Mouse (Mus musculus): ENCODE measurements around the gene Cdc42ep4. TPM values are rescaled to one million over a fixed set of nuclear protein-coding genes. Genes with fewer than 3 reads are reported as not detected.

The Cdc42ep4 gene
- polyA plus RNA-seq, 1 experiment from 2014 or later, result 59.7 TPM

DNA sequence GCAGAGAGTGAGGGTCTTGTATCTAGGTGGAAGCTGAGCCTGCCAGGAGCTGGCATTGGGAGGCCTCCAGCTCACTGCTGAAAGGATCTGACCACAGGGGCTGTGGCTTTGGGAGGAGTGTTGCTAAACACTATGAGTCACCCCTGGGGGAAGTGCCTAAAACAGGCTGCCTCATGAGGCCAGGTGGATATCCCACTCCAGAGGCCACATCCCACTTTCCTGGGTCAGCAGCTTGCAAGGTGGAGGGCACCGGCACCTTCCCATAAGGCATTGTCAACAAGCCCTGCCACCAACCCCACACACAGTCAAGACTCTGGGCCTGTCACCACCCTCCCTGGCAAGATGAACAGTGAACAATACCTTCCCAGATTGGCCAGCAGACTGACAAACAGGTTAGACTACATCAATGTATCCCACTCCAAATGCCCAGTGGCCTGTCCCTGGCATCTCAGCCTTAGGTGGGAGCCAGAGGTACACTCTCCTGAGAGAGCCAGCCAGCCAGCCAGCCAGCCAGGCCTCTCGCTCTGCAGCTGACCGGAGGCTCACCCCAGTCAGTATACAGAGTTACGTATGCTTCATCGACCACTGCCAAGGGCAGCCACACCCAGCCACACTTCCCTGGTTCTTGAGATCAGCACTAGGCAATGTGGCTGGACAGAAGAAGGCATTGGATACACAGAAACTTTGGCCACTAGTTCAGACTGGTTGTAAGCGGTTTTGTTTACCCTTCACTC, 17.9 kb downstream of the Cdc42ep4 start:
- 36% methylated on average over 6 of the region's 6 CpGs for WGBS
- ATAC-seq (ENCODE audit: insufficient read depth, low FRiP score), result peak; percentile 88
- Histone ChIP-seq H3K4me3 (replicated peaks; ENCODE audit: low read length) (no peak overlapping the region), H3K9ac (ENCODE audit: low read length) (peak overlapping the region; percentile 50; the same call in 1 of the 2 replicates), H3K9me3 (replicated peaks; ENCODE audit: control insufficient read depth, low read length) (no peaks in the 10 kb centered on the region), H3K4me1 (ENCODE audit: control insufficient read depth, insufficient read depth, low read length) (peaks cover 83% of the 10 kb centered on the region), H3K27ac (ENCODE audit: low read length) (peak overlapping the region; percentile 92), H3K4me2 (ENCODE audit: low read depth, low read length) (peak overlapping the region; percentile 24; the same call in 1 of the 2 replicates), H3K27me3 (ENCODE audit: control insufficient read depth, insufficient read depth, low read length) (no peaks in the 10 kb centered on the region), H3K36me3 (ENCODE audit: control insufficient read depth, insufficient read depth, low read length) (peaks cover 9% of the 10 kb centered on the region)

DNA sequence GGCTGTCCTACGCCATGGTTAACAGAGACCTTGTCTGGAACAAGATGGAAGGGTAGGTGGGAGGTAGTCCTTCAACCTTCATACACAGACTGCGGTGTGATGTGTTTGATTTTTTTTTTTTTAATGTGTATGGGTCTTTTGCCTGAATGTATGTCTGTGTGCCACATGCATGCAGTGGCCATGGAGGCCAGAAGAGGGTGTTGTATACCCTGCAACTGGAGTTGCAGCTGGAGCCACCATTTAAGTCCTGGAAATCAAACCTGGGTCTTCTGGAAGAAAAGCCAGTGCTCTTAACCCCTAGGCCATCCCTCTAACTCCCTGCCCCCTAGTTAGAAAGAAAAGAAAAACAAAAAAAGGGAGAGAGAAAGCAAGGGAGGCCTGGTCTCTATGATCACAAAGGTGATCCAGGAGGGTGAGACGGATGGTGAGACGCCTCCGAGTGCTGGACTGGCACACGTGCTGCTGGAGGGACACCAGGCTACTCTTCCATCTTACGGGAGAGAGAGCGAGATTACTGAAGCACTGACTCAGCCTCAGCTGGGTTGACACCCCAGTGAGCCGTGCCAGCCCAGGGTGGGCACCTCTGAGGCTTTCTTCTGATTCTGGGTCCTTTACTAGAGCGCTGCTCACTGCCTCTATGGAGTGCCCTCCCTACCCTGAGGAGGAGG, 19.6 kb downstream of the Cdc42ep4 start:
- H3K27me3 ChIP-seq (ENCODE audit: control insufficient read depth, insufficient read depth, low read length), result no peaks in the 10 kb centered on the region
- H3K9me3 ChIP-seq (replicated peaks; ENCODE audit: control insufficient read depth, low read length), result no peaks in the 10 kb centered on the region
- ATAC-seq (ENCODE audit: insufficient read depth, low FRiP score), result no peak
- WGBS, result 85% methylated on average over 10 of the region's 10 CpGs
- H3K36me3 ChIP-seq (ENCODE audit: control insufficient read depth, insufficient read depth, low read length), result peaks cover 25% of the 10 kb centered on the region
- peaks cover 82% of the 10 kb centered on the region for H3K4me1 ChIP-seq (ENCODE audit: control insufficient read depth, insufficient read depth, low read length)
- no peak overlapping the region for H3K4me2 ChIP-seq (ENCODE audit: low read depth, low read length)
- 0 out of 2 replicates have a peak overlapping the region, but pooled peaks have one; percentile 10 for H3K9ac ChIP-seq (ENCODE audit: low read length)
- H3K4me3 ChIP-seq (replicated peaks; ENCODE audit: low read length), result no peak overlapping the region
- H3K27ac ChIP-seq (ENCODE audit: low read length), result peak overlapping the region; percentile 92; the same call in 1 of the 2 replicates

DNA sequence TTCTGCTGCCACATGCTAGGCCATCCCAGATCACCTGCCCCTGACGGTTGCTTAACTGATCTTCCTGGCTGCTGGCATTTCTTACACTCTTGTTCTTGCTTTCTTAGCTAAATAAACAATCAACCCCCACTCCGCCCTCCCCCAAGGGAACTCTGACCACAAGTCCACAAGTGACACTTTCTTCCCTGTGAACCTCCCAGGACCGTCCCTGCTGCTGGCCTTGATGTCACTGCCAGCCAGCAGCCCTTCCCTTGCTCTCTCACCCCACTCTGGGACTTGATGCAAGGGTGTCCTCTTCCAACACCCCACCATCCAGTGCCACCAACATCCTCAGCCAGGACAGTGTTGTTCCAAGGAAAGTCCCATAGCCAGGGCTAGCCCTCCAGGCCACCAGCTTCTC, 20.8 kb downstream of the Cdc42ep4 start:
- no peak overlapping the region for H3K4me3 ChIP-seq (replicated peaks; ENCODE audit: low read length)
- no peak overlapping the region for H3K27ac ChIP-seq (ENCODE audit: low read length)
- no peaks in the 10 kb centered on the region for H3K9me3 ChIP-seq (replicated peaks; ENCODE audit: control insufficient read depth, low read length)
- no peak overlapping the region for H3K4me2 ChIP-seq (ENCODE audit: low read depth, low read length)
- H3K4me1 ChIP-seq (ENCODE audit: control insufficient read depth, insufficient read depth, low read length), result peaks cover 78% of the 10 kb centered on the region
- H3K9ac ChIP-seq (ENCODE audit: low read length), result no peak overlapping the region
- no peaks in the 10 kb centered on the region for H3K27me3 ChIP-seq (ENCODE audit: control insufficient read depth, insufficient read depth, low read length)
- no peak for ATAC-seq (ENCODE audit: insufficient read depth, low FRiP score)
- H3K36me3 ChIP-seq (ENCODE audit: control insufficient read depth, insufficient read depth, low read length), result peaks cover 30% of the 10 kb centered on the region
- 49% methylated on average over 3 of the region's 3 CpGs for WGBS

DNA sequence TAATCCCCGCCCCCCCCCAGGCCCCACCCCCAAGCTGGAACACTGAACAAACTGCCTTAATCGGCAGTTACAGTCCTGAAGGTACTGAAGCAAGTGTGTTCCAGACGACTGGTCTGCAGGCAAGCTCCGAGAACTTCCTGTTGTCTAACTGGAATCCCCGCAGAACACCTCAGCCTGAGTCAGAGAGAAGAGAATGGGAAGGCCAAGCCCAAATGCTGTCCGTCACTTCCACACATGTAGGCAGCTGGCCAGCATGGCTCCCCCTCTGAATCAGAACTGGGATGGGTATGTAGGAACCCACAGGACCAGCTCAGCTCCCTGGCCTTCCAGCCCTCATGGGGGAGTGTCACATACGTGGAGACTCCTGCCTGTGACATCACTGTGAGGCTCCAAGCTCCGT, 21.8 kb downstream of the Cdc42ep4 start:
- Histone ChIP-seq H3K27me3 (ENCODE audit: control insufficient read depth, insufficient read depth, low read length) (no peaks in the 10 kb centered on the region), H3K36me3 (ENCODE audit: control insufficient read depth, insufficient read depth, low read length) (peaks cover 30% of the 10 kb centered on the region), H3K27ac (ENCODE audit: low read length) (peak overlapping the region; percentile 37), H3K9me3 (replicated peaks; ENCODE audit: control insufficient read depth, low read length) (no peaks in the 10 kb centered on the region), H3K4me1 (ENCODE audit: control insufficient read depth, insufficient read depth, low read length) (peaks cover 73% of the 10 kb centered on the region), H3K4me2 (ENCODE audit: low read depth, low read length) (no peak overlapping the region), H3K4me3 (replicated peaks; ENCODE audit: low read length) (no peak overlapping the region), H3K9ac (ENCODE audit: low read length) (no peak overlapping the region; the same call in 1 of the 2 replicates)
- 50% methylated on average over 8 of the region's 8 CpGs for WGBS
- no peak for ATAC-seq (ENCODE audit: insufficient read depth, low FRiP score)

DNA sequence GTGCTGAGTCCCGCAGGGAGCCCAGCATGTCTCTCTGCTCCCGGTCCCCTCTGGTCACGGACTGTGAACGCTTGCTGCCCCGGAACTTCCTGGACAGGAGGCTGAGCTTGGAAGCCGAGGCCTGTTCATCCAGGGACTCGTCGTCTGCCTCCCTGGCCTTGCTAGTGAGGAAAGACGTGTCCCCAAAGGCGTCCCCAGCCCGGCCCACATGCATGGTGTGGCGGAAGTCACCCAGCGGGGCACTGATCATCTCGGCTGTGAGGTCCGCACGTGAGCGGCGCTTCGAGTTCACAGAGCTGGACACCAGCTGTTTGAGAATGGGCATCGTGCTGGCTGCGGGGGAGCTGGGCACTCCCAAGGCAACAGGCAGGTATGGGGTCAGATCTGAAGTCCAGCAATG, 22.4 kb downstream of the Cdc42ep4 start:
- Histone ChIP-seq H3K4me1 (ENCODE audit: control insufficient read depth, insufficient read depth, low read length) (peaks cover 67% of the 10 kb centered on the region), H3K36me3 (ENCODE audit: control insufficient read depth, insufficient read depth, low read length) (peaks cover 30% of the 10 kb centered on the region), H3K4me2 (ENCODE audit: low read depth, low read length) (no peak overlapping the region), H3K4me3 (replicated peaks; ENCODE audit: low read length) (no peak overlapping the region), H3K27me3 (ENCODE audit: control insufficient read depth, insufficient read depth, low read length) (no peaks in the 10 kb centered on the region), H3K9me3 (replicated peaks; ENCODE audit: control insufficient read depth, low read length) (no peaks in the 10 kb centered on the region), H3K9ac (ENCODE audit: low read length) (no peak overlapping the region), H3K27ac (ENCODE audit: low read length) (peak overlapping the region; percentile 31; the same call in 1 of the 2 replicates)
- WGBS, result 88% methylated on average over 21 of the region's 21 CpGs
- ATAC-seq (ENCODE audit: insufficient read depth, low FRiP score), result no peak

DNA sequence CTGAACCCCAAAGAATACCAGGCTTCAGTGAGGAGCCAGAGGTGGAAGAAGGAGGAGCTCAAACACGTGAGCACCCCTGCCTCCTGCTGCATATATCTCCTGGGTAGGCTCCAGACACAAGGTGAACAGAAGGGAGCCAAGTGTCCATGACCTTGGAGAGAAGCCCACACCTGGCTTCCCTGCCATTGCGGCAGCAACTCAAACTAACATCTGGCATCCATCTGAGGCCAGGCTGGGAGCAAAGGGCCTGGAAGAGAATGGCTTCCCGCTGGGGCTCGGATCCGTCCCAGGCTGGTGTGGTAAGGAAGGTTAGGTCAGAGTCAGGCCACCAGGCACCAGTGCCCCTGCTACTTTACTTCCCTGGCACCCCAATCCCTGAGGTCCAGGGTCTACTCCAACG, 23.7 kb downstream of the Cdc42ep4 start:
- Histone ChIP-seq H3K4me3 (replicated peaks; ENCODE audit: low read length) (no peak overlapping the region), H3K4me2 (ENCODE audit: low read depth, low read length) (no peak overlapping the region), H3K36me3 (ENCODE audit: control insufficient read depth, insufficient read depth, low read length) (peaks cover 30% of the 10 kb centered on the region), H3K9ac (ENCODE audit: low read length) (no peak overlapping the region), H3K27me3 (ENCODE audit: control insufficient read depth, insufficient read depth, low read length) (no peaks in the 10 kb centered on the region), H3K4me1 (ENCODE audit: control insufficient read depth, insufficient read depth, low read length) (peaks cover 54% of the 10 kb centered on the region), H3K27ac (ENCODE audit: low read length) (peak overlapping the region; percentile 21; the same call in 1 of the 2 replicates), H3K9me3 (replicated peaks; ENCODE audit: control insufficient read depth, low read length) (no peaks in the 10 kb centered on the region)
- ATAC-seq (ENCODE audit: insufficient read depth, low FRiP score), result no peak
- 59% methylated on average over 6 of the region's 6 CpGs for WGBS

DNA sequence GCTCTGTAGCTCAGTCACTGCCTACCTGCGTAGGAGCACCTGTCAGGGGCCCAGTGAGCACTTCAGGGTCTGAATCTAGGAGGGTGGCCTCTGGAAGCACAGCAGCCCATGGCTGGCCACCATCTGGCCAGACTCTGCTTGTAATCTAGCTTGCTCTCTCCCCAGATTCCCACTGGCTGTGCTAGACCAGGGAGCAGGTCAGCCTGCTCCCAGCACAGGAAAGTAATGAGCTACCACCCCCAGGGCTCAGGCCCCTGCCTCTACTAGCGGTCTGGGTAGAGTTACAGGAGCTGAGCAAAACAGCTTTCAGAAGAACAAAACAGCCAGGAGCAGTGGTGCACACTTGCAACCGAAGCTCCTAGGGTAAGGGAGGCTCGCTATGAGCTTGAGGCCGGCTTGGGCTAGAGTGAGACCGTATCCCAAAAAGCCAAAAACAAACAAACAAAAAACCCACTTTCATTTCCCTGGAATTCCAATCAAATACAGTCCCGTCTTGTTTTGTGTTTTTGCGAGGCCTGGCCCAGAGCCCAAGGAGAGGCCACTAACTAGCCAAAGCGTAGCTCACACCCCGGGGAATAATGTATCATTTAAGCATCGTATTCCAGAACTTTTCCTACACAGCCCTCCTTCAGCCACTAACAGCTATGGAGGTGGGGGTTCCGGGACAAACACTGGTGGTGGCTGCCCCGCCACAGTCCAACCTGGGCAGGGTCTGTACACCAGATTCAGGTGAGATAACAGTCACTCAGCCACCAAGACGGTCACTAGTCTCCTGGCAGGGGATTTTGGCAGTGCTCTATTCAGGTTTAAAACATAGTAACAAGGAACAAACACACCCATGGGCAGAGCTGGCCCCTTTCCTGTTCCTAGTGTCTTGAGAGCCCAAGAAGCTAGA, 24.4 kb downstream of the Cdc42ep4 start:
- 75% methylated on average over 14 of the region's 14 CpGs for WGBS
- Histone ChIP-seq H3K36me3 (ENCODE audit: control insufficient read depth, insufficient read depth, low read length) (peaks cover 30% of the 10 kb centered on the region), H3K9me3 (replicated peaks; ENCODE audit: control insufficient read depth, low read length) (no peaks in the 10 kb centered on the region), H3K4me1 (ENCODE audit: control insufficient read depth, insufficient read depth, low read length) (peaks cover 47% of the 10 kb centered on the region), H3K4me3 (replicated peaks; ENCODE audit: low read length) (no peak overlapping the region), H3K4me2 (ENCODE audit: low read depth, low read length) (no peak overlapping the region), H3K27me3 (ENCODE audit: control insufficient read depth, insufficient read depth, low read length) (no peaks in the 10 kb centered on the region), H3K27ac (ENCODE audit: low read length) (peak overlapping the region; percentile 21; the same call in 1 of the 2 replicates), H3K9ac (ENCODE audit: low read length) (no peak overlapping the region)
- ATAC-seq (ENCODE audit: insufficient read depth, low FRiP score), result no peak

- Histone ChIP-seq H3K4me3 (replicated peaks; ENCODE audit: low read length) (no peak overlapping the region), H3K36me3 (ENCODE audit: control insufficient read depth, insufficient read depth, low read length) (peaks cover 30% of the 10 kb centered on the region), H3K9me3 (replicated peaks; ENCODE audit: control insufficient read depth, low read length) (no peaks in the 10 kb centered on the region), H3K27me3 (ENCODE audit: control insufficient read depth, insufficient read depth, low read length) (no peaks in the 10 kb centered on the region), H3K9ac (ENCODE audit: low read length) (no peak overlapping the region), H3K4me1 (ENCODE audit: control insufficient read depth, insufficient read depth, low read length) (peaks cover 34% of the 10 kb centered on the region), H3K4me2 (ENCODE audit: low read depth, low read length) (no peak overlapping the region), H3K27ac (ENCODE audit: low read length) (peak overlapping the region; percentile 41)
- ATAC-seq (ENCODE audit: insufficient read depth, low FRiP score), result peak; percentile 30; the same call in 1 of the 2 replicates
- 72% methylated on average over 4 of the region's 4 CpGs for WGBS
Measured at GRCm38 (mm10) chr11:113725235-113726048, 26.2 kb downstream of the Cdc42ep4 start.
